Mouse (Mus musculus): ENCODE data around the gene Casq1.

Casq1 gene

DNA sequence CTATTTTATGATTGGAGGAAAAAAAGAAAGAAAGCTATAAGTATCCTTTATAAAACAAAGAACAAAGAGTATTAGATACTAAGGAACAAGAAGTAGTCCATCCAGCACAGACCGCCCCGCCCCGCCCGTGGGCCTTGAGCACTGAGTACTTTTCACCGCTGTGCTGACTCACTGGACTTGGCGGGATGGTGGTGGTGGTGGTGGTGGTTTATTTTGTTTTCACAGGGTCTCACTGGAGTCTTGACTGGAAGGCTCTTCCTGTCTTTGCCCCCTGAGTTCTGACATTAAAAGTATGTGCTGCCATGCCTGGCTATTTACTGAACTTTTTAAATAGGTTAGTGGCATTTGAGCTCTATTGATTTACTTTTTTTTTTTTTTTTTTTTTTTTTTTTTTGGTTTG is 36.6 kb downstream of the Casq1 start:
- no peak for DNase-seq (ENCODE audit: low spot score in 2 of 2)

GRCm38 (mm10) chr1:172181777-172182176 is 37.9 kb downstream of the Casq1 start:
- no peak for DNase-seq (ENCODE audit: low spot score in 2 of 2)

DNA sequence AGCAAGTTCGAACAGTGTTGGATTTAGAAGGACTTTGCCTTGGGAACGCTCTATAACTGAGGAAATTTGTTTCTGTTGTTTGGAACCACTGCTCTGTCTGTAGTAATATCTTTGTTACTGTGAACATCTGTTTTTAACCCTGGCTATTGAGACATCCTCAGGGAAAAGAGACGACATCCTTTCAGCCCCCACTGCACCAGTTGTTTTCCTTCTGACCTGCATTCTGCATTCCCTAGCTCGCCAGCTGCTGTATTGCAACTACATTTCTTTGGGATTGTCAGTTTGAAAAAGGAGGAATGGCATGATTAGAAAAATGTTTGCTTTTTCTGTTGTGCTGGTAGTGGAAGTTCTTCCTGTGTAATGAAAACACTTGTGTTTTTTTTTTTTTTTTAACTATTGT is 38.8 kb downstream of the Casq1 start:
- no peak for DNase-seq (ENCODE audit: low spot score in 2 of 2)

DNA sequence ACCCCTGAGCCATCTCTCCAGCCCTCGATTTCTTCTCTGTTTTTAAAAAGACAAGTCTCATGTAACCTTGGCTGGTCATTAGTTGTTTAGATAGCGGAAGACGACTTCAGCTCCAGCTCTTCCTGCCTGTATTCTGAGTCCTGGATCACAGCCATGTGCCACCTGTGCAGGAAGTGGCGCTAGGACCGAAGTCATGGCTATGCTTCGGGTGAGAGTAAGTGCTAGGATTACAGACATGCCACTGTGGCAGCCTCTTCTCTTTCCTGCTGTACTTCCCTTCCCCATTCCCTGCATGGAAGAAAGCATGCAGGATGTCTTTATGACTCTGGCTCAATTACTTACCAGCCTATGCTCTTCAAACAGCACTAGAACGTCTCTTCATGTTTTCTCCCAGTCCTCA is 40.6 kb downstream of the Casq1 start:
- no peak for DNase-seq (ENCODE audit: low spot score in 2 of 2)

- DNase-seq (ENCODE audit: low spot score in 2 of 2): no peak
Measured at GRCm38 (mm10) chr1:172177791-172178190, 41.9 kb downstream of the Casq1 start.

DNA sequence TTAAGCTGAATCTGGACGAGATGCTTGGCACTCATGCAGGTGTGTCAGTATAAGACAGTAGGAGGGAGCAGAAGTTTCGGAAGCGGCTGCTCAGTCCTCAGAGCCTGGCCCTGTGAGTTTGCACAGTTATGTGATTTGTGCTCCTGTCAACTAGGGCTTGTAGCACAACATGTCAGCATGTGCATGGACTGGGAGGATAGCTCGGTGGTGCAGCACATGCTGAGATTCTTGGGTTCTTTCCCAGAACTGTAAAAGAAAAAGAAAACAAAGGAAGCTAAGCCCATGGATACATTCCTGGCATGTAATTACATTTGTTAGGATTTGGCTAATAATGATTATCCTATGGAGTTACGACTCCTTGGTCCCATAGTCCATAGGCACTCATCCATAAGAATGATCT is 46.5 kb downstream of the Casq1 start:
- no peak for DNase-seq (ENCODE audit: low spot score in 2 of 2)

DNA sequence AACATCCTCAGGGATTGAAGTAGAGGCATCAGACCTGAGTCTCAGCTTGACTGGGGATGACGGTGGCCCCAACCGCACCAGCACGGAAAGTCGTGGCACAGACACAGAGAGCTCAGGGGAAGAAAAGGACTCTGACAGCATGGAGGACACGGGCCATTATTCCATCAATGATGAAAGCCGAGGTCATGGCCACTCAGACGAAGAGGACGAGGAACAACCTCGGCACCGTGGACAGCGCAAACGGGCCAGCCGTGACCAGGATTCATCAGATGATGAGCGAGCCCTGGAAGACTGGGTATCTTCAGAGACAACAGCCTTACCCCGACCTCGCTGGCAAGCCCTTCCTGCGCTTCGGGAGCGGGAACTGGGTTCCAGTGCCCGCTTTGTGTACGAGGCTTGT is 47.3 kb downstream of the Casq1 start:
- no peak for DNase-seq (ENCODE audit: low spot score in 2 of 2)

- DNase-seq (ENCODE audit: low spot score in 2 of 2): no peak
Measured at GRCm38 (mm10) chr1:172169809-172170208, 49.9 kb downstream of the Casq1 start.

DNA sequence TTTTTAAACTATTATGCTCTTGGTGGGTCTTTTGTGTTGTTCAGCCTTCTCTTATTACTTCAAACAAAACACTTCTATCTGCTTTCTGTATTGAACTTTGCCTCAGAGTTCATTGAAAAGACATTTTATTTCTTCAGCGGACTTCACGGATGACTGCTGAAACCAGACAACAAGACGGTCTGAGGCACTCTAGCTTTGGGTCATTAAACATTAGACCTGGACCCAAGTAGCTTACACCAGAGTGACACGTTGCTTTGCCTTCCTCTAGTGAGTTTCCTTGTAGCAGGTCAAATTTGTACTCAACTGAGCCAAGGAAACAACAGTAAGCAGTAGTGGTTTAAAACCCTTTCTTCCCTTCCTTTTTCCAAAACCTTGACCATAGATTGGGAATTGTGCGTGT is 51.8 kb downstream of the Casq1 start:
- DNase-seq (ENCODE audit: low spot score in 2 of 2): no peak

- no peak for DNase-seq (ENCODE audit: low spot score in 2 of 2)
Measured at GRCm38 (mm10) chr1:172162959-172163358, 56.7 kb downstream of the Casq1 start.

DNA sequence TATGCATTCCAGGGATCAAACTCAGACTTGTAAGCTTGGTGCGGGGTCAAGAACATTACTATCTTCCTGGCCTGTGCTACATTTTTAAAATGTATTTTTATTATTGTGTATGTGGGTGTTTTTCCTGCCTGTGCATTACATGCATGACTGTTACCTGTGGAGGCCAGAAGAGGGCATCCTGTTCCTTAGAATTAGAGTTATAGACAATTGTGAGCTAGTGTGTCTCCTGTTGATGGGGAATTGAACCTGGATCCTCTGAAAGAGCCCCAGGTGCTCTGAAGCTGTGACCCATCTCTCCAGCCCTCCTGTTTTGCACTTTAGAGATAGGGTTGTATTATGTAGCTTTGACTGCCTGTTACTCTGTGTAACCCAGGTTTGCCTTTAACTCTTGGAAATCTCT is 57.7 kb downstream of the Casq1 start:
- no peak for DNase-seq (ENCODE audit: low spot score in 2 of 2)

DNA sequence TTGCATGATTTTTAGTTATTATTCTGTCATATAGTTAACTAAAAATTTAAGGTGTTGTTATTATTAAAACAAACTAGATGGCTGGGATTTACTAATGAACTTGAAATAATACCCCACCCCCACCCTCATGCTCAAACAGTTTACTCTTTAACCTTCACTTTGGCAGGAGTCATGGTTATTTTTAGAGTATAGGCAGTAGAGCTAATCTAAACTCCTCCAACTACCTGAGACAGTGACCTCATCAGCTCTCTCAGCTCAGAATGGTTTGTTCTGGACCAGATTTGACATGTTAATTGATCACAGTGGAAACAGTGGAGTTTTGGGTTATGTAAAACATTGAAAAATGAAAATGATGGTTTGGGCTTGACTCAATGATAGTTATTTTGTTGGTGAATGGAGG is 59.2 kb downstream of the Casq1 start:
- no peak for DNase-seq (ENCODE audit: low spot score in 2 of 2)

- no peak for DNase-seq (ENCODE audit: low spot score in 2 of 2)
Measured at GRCm38 (mm10) chr1:172159970-172160369, 59.7 kb downstream of the Casq1 start.
